Mouse (Mus musculus) limb, embryonic 13.5 days (tissue): ENCODE data around the gene Rprd2. TPM values are rescaled to one million over a fixed set of nuclear protein-coding genes. Genes with fewer than 3 reads are reported as not detected.
A peak's percentile ranks its signal among the peaks of the same experiment; 100 is the strongest.

Experiments used
- ATAC-seq: fragments of 200-750 bp; cut with Nextera tagmentation; 2 replicates; pipeline ENCODE4 v1.8.0; 2017; ENCODE audit warnings: low read depth, moderate number of reproducible peaks, moderate TSS enrichment; ENCODE audit not compliant: low FRiP score
- H3K27ac ChIP-seq: fragments of 300-500 bp; sonication (generic); 2 replicates; pipeline ENCODE4 v1.5.1; 2015; ENCODE audit warnings: inconsistent platforms, mild to moderate bottlenecking, moderate library complexity
- H3K27me3 ChIP-seq: fragments of 300-500 bp; sonication (generic); 2 replicates; pipeline ENCODE4 v1.6.1; 2015; ENCODE audit warnings: mild to moderate bottlenecking, inconsistent platforms
- H3K36me3 ChIP-seq: fragments of 300-500 bp; sonication (generic); 2 replicates; pipeline ENCODE4 v1.6.1; 2015; ENCODE audit warnings: inconsistent platforms, mild to moderate bottlenecking, moderate library complexity
- H3K4me1 ChIP-seq: fragments of 300-500 bp; sonication (generic); 2 replicates; pipeline ENCODE4 v1.6.1; 2015; ENCODE audit warnings: inconsistent platforms
- H3K4me2 ChIP-seq: fragments of 300-500 bp; sonication (generic); replicated peaks from 2 replicates; pipeline ENCODE4 v1.6.1; 2015; ENCODE audit warnings: inconsistent platforms, mild to moderate bottlenecking, moderate library complexity
- H3K4me3 ChIP-seq: fragments of 300-500 bp; sonication (generic); 2 replicates; pipeline ENCODE4 v1.5.1; 2015; ENCODE audit warnings: moderate library complexity, mild to moderate bottlenecking, inconsistent platforms
- H3K9ac ChIP-seq: fragments of 300-500 bp; sonication (generic); 2 replicates; pipeline ENCODE4 v1.6.1; 2015; ENCODE audit warnings: mild to moderate bottlenecking, inconsistent platforms
- H3K9me3 ChIP-seq: fragments of 300-500 bp; sonication (generic); 2 replicates; pipeline ENCODE4 v1.6.1; 2016; ENCODE audit warnings: inconsistent platforms
- WGBS: fragments of 180-500 bp; shearing (Covaris S2); methylation state at CpG from one replicate; pipeline ENCODE4 v1.1.7; 2015; 5-methylcytosine and 5-hydroxymethylcytosine counted together
- polyA plus RNA-seq: library from polyadenylated mRNA; unstranded; fragments of >200 nt; fragmentation: Nextera tagmentation; extraction: Ambion mirVana; gene quantifications from 2 replicates; pipeline ENCODE4 v1.2.1, GENCODE M21; 2015

Gene Rprd2
- polyA plus RNA-seq, 1 experiment from 2014 or later, result 22.3 TPM

GRCm38 (mm10) chr3:95760656-95761055 is 58.0 kb downstream of the Rprd2 start:
- no peak overlapping the region for H3K4me2 ChIP-seq
- no peak overlapping the region for H3K9ac ChIP-seq
- no peak overlapping the region for H3K4me3 ChIP-seq
- no peak overlapping the region for H3K27ac ChIP-seq
- peaks cover 28% of the 10 kb centered on the region for H3K36me3 ChIP-seq
- H3K4me1 ChIP-seq, result no peaks in the 10 kb centered on the region
- no peak for ATAC-seq
- H3K9me3 ChIP-seq, result no peaks in the 10 kb centered on the region
- no peaks in the 10 kb centered on the region for H3K27me3 ChIP-seq

GRCm38 (mm10) chr3:95760106-95760505 is 58.6 kb downstream of the Rprd2 start, which contains the start of gene Tars2:
Gene Tars2 (minus strand): TSS chr3:95760206.
- Histone ChIP-seq H3K36me3 (peaks cover 22% of the 10 kb centered on the region), H3K9ac (no peak within 1 kb of the TSS), H3K27me3 (no peaks in the 10 kb centered on the region), H3K4me3 (no peak within 1 kb of the TSS), H3K27ac (no peak within 1 kb of the TSS), H3K9me3 (no peaks in the 10 kb centered on the region), H3K4me1 (no peaks in the 10 kb centered on the region), H3K4me2 (no peak within 1 kb of the TSS)
- WGBS, result 87% methylated on average over 6 of the region's 6 CpGs
- ATAC-seq, result no peak

- no peak overlapping the region for H3K4me2 ChIP-seq
- H3K9me3 ChIP-seq, result no peaks in the 10 kb centered on the region
- H3K27me3 ChIP-seq, result no peaks in the 10 kb centered on the region
- H3K36me3 ChIP-seq, result peaks cover 8% of the 10 kb centered on the region
- 52% methylated on average over 9 of the region's 9 CpGs for WGBS
- ATAC-seq, result no peak
- peaks cover 4% of the 10 kb centered on the region; the same call in 1 of the 2 replicates for H3K4me1 ChIP-seq
- H3K9ac ChIP-seq, result no peak overlapping the region
- H3K27ac ChIP-seq, result no peak overlapping the region
- H3K4me3 ChIP-seq, result no peak overlapping the region
Observed at GRCm38 (mm10) chr3:95758467-95759218, 60.0 kb downstream of the Rprd2 start.

- 91% methylated on average over 2 of the region's 2 CpGs for WGBS
- no peak overlapping the region for H3K9ac ChIP-seq
- ATAC-seq, result no peak
Observed at GRCm38 (mm10) chr3:95756808-95757207, 61.9 kb downstream of the Rprd2 start.

GRCm38 (mm10) chr3:95754345-95755206 is 64.1 kb downstream of the Rprd2 start:
- Histone ChIP-seq H3K27ac (peak overlapping the region; percentile 63; the same call in 1 of the 2 replicates), H3K9ac (peak overlapping the region; percentile 85), H3K4me1 (peaks cover 5% of the 10 kb centered on the region; the same call in 1 of the 2 replicates), H3K9me3 (no peaks in the 10 kb centered on the region), H3K36me3 (peaks cover 34% of the 10 kb centered on the region), H3K27me3 (no peaks in the 10 kb centered on the region), H3K4me2 (peak overlapping the region; percentile 85), H3K4me3 (peak overlapping the region; percentile 88)
- under 1% methylated on average over 30 of the region's 30 CpGs for WGBS
- ATAC-seq, result peak; percentile 97

More at GRCm38 (mm10) chr3:95756808-95757207, 61.9 kb downstream of the Rprd2 start:
- no peaks in the 10 kb centered on the region for H3K27me3 ChIP-seq
- peaks cover 5% of the 10 kb centered on the region; the same call in 1 of the 2 replicates for H3K4me1 ChIP-seq
- no peak overlapping the region for H3K4me3 ChIP-seq
- no peak overlapping the region for H3K4me2 ChIP-seq
- no peak overlapping the region for H3K27ac ChIP-seq
- H3K9me3 ChIP-seq, result no peaks in the 10 kb centered on the region
- H3K36me3 ChIP-seq, result peaks cover 14% of the 10 kb centered on the region

GRCm38 (mm10) chr3:95752935-95753334 is 65.7 kb downstream of the Rprd2 start:
- Histone ChIP-seq H3K4me2 (no peak overlapping the region), H3K9ac (no peak overlapping the region), H3K4me3 (no peak overlapping the region), H3K27ac (no peak overlapping the region), H3K9me3 (no peaks in the 10 kb centered on the region), H3K36me3 (peaks cover 51% of the 10 kb centered on the region), H3K4me1 (peaks cover 5% of the 10 kb centered on the region; the same call in 1 of the 2 replicates), H3K27me3 (no peaks in the 10 kb centered on the region)
- no peak for ATAC-seq
- WGBS, result 70% methylated on average over 3 of the region's 3 CpGs

GRCm38 (mm10) chr3:95740406-95740805 is 78.3 kb downstream of the Rprd2 start:
- H3K36me3 ChIP-seq, result peaks cover 87% of the 10 kb centered on the region
- no peak for ATAC-seq

GRCm38 (mm10) chr3:95739353-95740104 is 79.1 kb downstream of the Rprd2 start, which contains the start of gene Ecm1:
Gene Ecm1 (minus strand): TSS chr3:95739569.
- H3K4me3 ChIP-seq, result no peak within 1 kb of the TSS
- H3K4me1 ChIP-seq, result no peaks in the 10 kb centered on the region
- no peaks in the 10 kb centered on the region for H3K27me3 ChIP-seq
- H3K9ac ChIP-seq, result no peak within 1 kb of the TSS
- WGBS, result 70% methylated on average over 7 of the region's 7 CpGs
- peaks cover 82% of the 10 kb centered on the region for H3K36me3 ChIP-seq
- ATAC-seq, result no peak; the same call in 1 of the 2 replicates
- H3K27ac ChIP-seq, result no peak within 1 kb of the TSS; the same call in 1 of the 2 replicates
- H3K4me2 ChIP-seq, result no peak within 1 kb of the TSS
- no peaks in the 10 kb centered on the region for H3K9me3 ChIP-seq

More at GRCm38 (mm10) chr3:95740406-95740805, 78.3 kb downstream of the Rprd2 start:
- H3K27ac ChIP-seq, result no peak overlapping the region; the same call in 1 of the 2 replicates
- H3K9me3 ChIP-seq, result no peaks in the 10 kb centered on the region
- no peaks in the 10 kb centered on the region for H3K27me3 ChIP-seq
- H3K9ac ChIP-seq, result no peak overlapping the region
- H3K4me1 ChIP-seq, result no peaks in the 10 kb centered on the region
- H3K4me2 ChIP-seq, result no peak overlapping the region
- H3K4me3 ChIP-seq, result no peak overlapping the region
- WGBS, result 71% methylated on average over 8 of the region's 8 CpGs

GRCm38 (mm10) chr3:95735071-95735670 is 83.5 kb downstream of the Rprd2 start:
- H3K4me1 ChIP-seq, result no peaks in the 10 kb centered on the region
- H3K9me3 ChIP-seq, result no peaks in the 10 kb centered on the region
- H3K9ac ChIP-seq, result no peak overlapping the region
- no peak overlapping the region for H3K4me3 ChIP-seq
- peaks cover 39% of the 10 kb centered on the region for H3K36me3 ChIP-seq
- no peak for ATAC-seq
- H3K27me3 ChIP-seq, result no peaks in the 10 kb centered on the region
- no peak overlapping the region for H3K27ac ChIP-seq
- H3K4me2 ChIP-seq, result no peak overlapping the region
- 82% methylated on average over 12 of the region's 12 CpGs for WGBS

- Histone ChIP-seq H3K9ac (no peak overlapping the region), H3K9me3 (no peaks in the 10 kb centered on the region), H3K27me3 (no peaks in the 10 kb centered on the region), H3K4me1 (no peaks in the 10 kb centered on the region), H3K36me3 (peaks cover 29% of the 10 kb centered on the region), H3K27ac (no peak overlapping the region), H3K4me2 (no peak overlapping the region), H3K4me3 (no peak overlapping the region)
- ATAC-seq, result no peak
- WGBS, result 79% methylated on average over 13 of the region's 13 CpGs
Observed at GRCm38 (mm10) chr3:95734092-95734702, 84.5 kb downstream of the Rprd2 start.
